Mouse (Mus musculus) thymus, adult 2 months (tissue): ENCODE results near the gene Cntnap2.

Experiments used
- CTCF ChIP-seq: fragments of 200-500 bp; IDR thresholded peaks from 2 replicates; pipeline ENCODE4 v1.5.1; 2012; ENCODE audit warnings: mild to moderate bottlenecking, control low read depth, low read length, moderate library complexity, borderline replicate concordance; ENCODE audit not compliant: control insufficient read depth, poor library complexity, insufficient read depth; ENCODE audit errors: extremely low read depth
- POLR2A ChIP-seq: fragments of 200-500 bp; IDR thresholded peaks from 2 replicates; pipeline ENCODE4 v1.6.1; 2012; ENCODE audit warnings: mild to moderate bottlenecking, low read length, control low read depth, moderate library complexity; ENCODE audit not compliant: control insufficient read depth, poor library complexity, insufficient read depth; ENCODE audit errors: extremely low read depth

DNA sequence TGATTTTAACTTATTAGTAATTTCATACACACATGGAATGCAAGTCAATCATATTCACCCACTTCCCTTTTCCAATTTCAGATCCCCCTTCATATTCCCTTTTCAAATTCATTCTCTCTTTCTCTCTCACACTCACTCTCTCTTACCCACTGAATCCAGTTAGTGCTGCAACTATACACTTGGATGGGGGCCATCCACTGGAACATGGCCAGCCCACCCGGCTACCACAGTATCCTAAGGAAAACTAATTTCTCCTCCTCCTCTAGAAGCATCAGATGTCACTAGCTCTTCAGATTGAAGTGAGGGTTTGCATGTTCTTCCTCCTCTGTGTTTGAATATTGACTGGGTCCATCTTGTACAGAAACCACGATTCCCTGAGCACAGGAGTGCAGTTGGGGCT is 1827.1 kb downstream of the Cntnap2 start:
- TF ChIP-seq CTCF = no peak
- no peak for TF ChIP-seq POLR2A
